Mouse (Mus musculus) bone marrow, adult 2 months (tissue): Measurements from ENCODE around the gene Cul4a. TPM values are rescaled to one million over a fixed set of nuclear protein-coding genes. Genes with fewer than 3 reads are reported as not detected.
"Not testable (repeated sequence)": the region's sequence is repeated elsewhere in the genome, so short reads cannot be mapped to it uniquely, and the experiment has no call there.

Experiments
- H3K27ac ChIP-seq: fragments of 200-500 bp; 2 replicates; pipeline ENCODE4 v1.5.1; 2012; ENCODE audit warnings: low read depth, mild to moderate bottlenecking, control low read depth, inconsistent platforms, low read length; ENCODE audit not compliant: control insufficient read depth, poor library complexity, insufficient read depth
- H3K4me1 ChIP-seq: fragments of 200-500 bp; 2 replicates; pipeline ENCODE4 v1.6.1; 2011; ENCODE audit warnings: low read length; ENCODE audit not compliant: control insufficient read depth, insufficient read depth
- H3K4me3 ChIP-seq: fragments of 200-500 bp; replicated peaks from 2 replicates; pipeline ENCODE3; 2011; ENCODE audit warnings: mild to moderate bottlenecking, low read depth, low read length, control low read depth; ENCODE audit not compliant: control insufficient read depth
- CTCF ChIP-seq: fragments of 200-500 bp; IDR thresholded peaks from 2 replicates; pipeline ENCODE4 v1.5.1; 2011; ENCODE audit warnings: low read length, control low read depth; ENCODE audit not compliant: control insufficient read depth, insufficient read depth
- POLR2A ChIP-seq: fragments of 200-500 bp; IDR thresholded peaks from 2 replicates; pipeline ENCODE4 v1.6.1; 2011; ENCODE audit warnings: low read depth, mild to moderate bottlenecking, control low read depth, low read length, borderline replicate concordance; ENCODE audit not compliant: control insufficient read depth
- WGBS: fragments of 180-500 bp; shearing (Covaris S2); methylation state at CpG from one replicate; pipeline ENCODE4 v1.1.7; 2018; 5-methylcytosine and 5-hydroxymethylcytosine counted together
- polyA plus RNA-seq: library from polyadenylated mRNA; stranded (reverse); fragments of >200 nt; gene quantifications from 2 replicates; pipeline ENCODE4 v1.2.4, GENCODE M21; 2011; ENCODE audit warnings: low replicate concordance; ENCODE audit not compliant: missing spikeins, insufficient read depth, insufficient read length

The Cul4a gene
- polyA plus RNA-seq = 54.9 and 73.7 TPM in 2 replicates

DNA sequence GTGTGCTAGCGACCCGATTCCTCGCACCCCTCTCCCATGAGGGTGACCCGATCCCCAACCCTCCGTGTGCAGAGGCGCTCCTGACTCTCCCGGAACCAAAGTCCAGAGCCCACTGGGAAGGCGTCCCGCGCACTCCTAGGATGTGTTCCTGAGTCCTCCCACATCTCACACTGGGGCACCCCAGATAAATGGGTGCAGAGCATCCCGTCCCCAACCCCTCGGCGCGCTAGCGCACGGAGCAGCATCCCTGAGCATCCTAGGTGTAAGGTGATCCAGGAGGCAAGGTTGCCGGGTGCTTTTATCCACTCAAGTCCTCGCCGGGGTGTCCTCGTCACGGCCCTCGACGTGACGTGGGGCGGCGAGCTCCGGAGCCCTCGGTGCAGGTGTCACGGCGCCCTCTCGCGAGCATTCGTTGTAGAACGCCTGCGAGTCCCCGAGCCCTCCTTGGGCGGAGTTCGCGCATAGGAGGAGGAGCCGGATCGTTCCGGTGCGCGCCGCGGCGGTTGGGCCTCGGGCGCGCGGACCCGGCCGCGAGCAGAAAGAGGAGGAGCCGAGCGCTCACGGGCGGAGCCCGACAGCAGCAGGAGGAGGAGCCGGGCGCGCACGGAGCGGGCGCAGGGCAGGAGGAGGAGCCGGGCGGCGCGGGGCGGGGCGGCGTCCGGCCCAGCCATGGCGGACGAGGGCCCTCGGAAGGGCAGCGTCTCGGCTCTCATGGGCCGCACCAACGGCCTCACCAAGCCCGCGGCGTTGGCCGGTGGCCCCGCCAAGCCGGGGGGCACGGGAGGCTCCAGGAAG is at the start of gene Cul4a, which contains the start of gene Pcid2:
Cul4a (plus strand) TSS at position 535 of the 795 bp plus-strand sequence.
Pcid2 (minus strand) TSS at position 373 of the 795 bp plus-strand sequence.
- peak; percentile 78 for TF ChIP-seq CTCF
- TF ChIP-seq POLR2A = peak; percentile 84
- no peaks in the 10 kb centered on the region; the same call in 1 of the 2 replicates for H3K4me1 ChIP-seq
- peak within 1 kb of the TSS; percentile 97 for H3K4me3 ChIP-seq
- H3K27ac ChIP-seq = peak within 1 kb of the TSS; percentile 95
- under 1% methylated on average over 85 of the region's 87 CpGs for WGBS

- TF ChIP-seq CTCF = no peak
- no peak for TF ChIP-seq POLR2A
- Histone ChIP-seq H3K4me1 (no peaks in the 10 kb centered on the region; the same call in 1 of the 2 replicates), H3K27ac (no peak overlapping the region), H3K4me3 (no peak overlapping the region)
- 75% methylated on average over 4 of the region's 4 CpGs for WGBS
These were observed 48.1 kb upstream of the Cul4a start for GRCm38 (mm10) chr8:13057351-13057750.

DNA sequence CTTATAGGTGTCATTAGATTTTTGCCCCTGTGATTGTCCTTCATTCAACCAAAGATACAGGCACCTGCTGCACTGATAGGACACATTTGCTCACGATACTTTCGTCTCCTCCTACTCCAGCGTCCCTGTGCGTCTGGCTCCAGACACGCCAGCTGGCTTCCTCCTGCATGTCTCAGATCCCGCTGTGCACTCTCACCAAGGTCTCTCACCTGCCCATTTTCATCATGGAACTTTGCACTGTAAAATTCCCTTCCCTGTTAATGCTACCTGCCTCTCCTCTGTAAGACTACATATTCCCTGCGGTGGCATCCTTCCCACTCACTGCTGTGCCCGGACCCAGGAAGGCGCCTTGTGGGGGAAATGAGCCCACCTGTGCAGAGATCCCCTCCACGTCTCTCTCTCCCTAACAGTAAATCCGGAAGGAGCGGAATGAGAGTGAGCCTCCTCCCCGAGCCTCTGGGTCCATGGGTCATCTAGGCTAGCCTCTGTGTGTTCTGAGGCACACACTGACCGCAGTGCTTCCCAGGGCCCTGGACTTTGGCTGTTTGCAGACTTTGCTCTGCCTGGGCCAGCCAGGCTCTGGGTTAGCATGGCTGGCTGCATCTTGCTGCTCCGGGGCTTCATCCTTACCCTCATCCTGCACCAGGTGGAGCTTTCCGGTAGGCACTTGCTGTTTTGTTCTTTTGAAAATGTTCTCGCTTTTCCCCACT is 44.8 kb upstream of the Cul4a start, which contains the start of gene Proz:
Proz (plus strand) TSS at position 474 of the 710 bp plus-strand sequence.
- 78% methylated on average over 17 of the region's 17 CpGs for WGBS
- no peak within 1 kb of the TSS for H3K4me3 ChIP-seq
- no peak for TF ChIP-seq POLR2A
- TF ChIP-seq CTCF = no peak
- H3K4me1 ChIP-seq = no peaks in the 10 kb centered on the region; the same call in 1 of the 2 replicates
- no peak within 1 kb of the TSS for H3K27ac ChIP-seq

DNA sequence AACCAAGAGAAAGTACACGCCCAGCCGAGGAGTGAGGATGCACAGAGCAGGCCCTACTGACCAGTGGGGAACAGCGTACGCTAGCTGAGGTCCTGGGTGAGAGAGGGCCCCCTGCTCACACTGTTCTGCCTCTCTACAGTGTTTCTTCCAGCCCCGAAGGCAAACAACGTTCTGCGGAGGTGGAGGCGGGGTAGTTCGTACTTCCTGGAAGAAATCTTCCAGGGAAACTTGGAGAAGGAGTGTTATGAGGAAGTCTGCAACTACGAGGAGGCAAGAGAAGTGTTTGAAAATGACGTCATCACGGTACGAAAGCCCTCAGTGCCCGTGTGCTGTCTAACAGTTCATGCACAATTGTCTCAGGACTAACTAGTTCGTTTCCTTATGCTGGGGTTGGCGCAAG is 42.3 kb upstream of the Cul4a start:
- Histone ChIP-seq H3K27ac (no peak overlapping the region), H3K4me3 (no peak overlapping the region), H3K4me1 (no peaks in the 10 kb centered on the region)
- 54% methylated on average over 16 of the region's 16 CpGs for WGBS
- no peak for TF ChIP-seq CTCF
- TF ChIP-seq POLR2A = no peak

DNA sequence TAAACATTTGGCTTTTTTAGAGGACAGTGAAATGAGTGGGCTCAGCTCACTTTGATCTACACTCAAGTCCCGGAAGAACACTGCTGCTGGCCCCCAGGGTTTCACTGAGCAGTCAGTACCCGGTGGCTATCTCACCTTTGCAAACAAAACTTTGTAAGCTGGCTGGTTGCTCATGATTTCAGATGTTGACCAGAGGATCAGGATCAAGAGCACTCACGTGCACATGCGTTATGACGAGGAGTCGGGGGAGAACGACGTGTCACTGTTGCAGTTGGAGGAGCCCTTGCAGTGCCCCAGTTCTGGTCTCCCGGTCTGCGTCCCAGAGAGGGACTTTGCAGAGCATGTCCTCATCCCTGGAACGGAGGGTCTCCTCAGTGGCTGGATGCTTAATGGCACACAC is 32.2 kb upstream of the Cul4a start:
- H3K4me3 ChIP-seq = no peak overlapping the region
- H3K4me1 ChIP-seq = peaks cover 4% of the 10 kb centered on the region
- 92% methylated on average over 11 of the region's 11 CpGs for WGBS
- no peak for TF ChIP-seq POLR2A
- TF ChIP-seq CTCF = no peak
- H3K27ac ChIP-seq = no peak overlapping the region

GRCm38 (mm10) chr8:13075044-13075443 is 30.4 kb upstream of the Cul4a start:
- Histone ChIP-seq H3K4me1 (peaks cover 4% of the 10 kb centered on the region), H3K27ac (peak overlapping the region; percentile 20), H3K4me3 (no peak overlapping the region)
- 48% methylated on average over 8 of the region's 8 CpGs for WGBS
- TF ChIP-seq POLR2A (no peak), CTCF (no peak)

DNA sequence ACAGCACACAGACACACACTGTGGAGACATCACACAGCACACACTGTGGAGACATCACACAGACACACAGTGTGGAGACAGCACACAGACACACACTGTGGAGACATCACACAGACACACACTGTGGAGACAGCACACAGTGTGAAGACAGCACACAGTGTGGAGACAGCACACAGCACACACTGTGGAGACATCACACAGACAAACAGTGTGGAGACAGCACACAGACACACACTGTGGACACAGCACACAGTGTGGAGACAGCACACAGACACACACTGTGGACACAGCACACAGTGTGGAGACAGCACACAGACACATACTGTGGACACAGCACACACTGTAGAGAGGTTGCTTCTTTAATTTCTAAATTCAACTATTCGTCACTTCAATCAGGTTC is 29.8 kb upstream of the Cul4a start:
- not testable (repeated sequence) for H3K4me3 ChIP-seq, H3K4me1 ChIP-seq
- H3K27ac ChIP-seq = peak overlapping the region; percentile 35; the same call in 1 of the 2 replicates
- WGBS = 84% methylated on average over 1 of the region's 1 CpGs

DNA sequence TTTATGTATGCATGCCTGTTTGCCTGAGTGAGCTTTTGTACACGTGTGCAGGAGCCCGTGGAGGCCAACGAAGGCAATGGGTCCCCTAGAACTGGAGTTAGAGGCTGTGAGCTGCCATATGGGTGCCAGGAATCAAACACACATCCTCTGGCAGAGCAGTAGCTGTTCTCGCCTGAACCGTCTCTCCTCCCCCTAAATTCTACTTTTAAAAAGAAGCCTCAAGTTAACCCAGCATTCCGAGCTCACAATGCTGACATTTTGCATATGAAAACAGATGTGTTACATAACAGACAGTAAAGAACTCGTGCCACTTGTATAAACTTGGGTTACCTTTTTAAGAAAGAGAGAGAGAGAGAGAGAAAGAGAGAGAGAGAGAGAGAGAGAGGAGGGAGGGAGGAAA is 27.9 kb upstream of the Cul4a start:
- Histone ChIP-seq H3K4me3 (no peak overlapping the region), H3K27ac (no peak overlapping the region), H3K4me1 (peaks cover 4% of the 10 kb centered on the region)
- WGBS = 86% methylated on average over 7 of the region's 7 CpGs
- TF ChIP-seq CTCF (no peak), POLR2A (no peak)
